Mouse (Mus musculus): ENCODE measurements around the gene Kin. TPM values are rescaled to one million over a fixed set of nuclear protein-coding genes. Genes with fewer than 3 reads are reported as not detected.

Kin gene
- polyA plus RNA-seq, 1 experiment from 2014 or later = 23.5 TPM

Other genes starting within 250 kb of the Kin start
- not detected in 2 replicates for gene 4930412O13Rik, start 199.3 kb upstream of the Kin start, polyA plus RNA-seq (2016; fragmentation: Nextera tagmentation; extraction: Ambion mirVana)
- gene 9230102O04Rik, start 191.1 kb upstream of the Kin start, polyA plus RNA-seq (2016; fragmentation: Nextera tagmentation; extraction: Ambion mirVana) = 0.37 TPM in 1 of 2 replicates, not detected in the other
- 2.0 and 2.1 TPM in 2 replicates for gene Gata3, start 190.6 kb upstream of the Kin start, polyA plus RNA-seq (2016; fragmentation: Nextera tagmentation; extraction: Ambion mirVana)
- gene Taf3, start 32.0 kb upstream of the Kin start, polyA plus RNA-seq (2016; fragmentation: Nextera tagmentation; extraction: Ambion mirVana) = 10.0 and 10.4 TPM in 2 replicates
- gene Atp5c1, start 83 bp upstream of the Kin start, polyA plus RNA-seq (2016; fragmentation: Nextera tagmentation; extraction: Ambion mirVana) = 409 and 425 TPM in 2 replicates
- 230 and 235 TPM in 2 replicates for gene Itih2, start 50.8 kb downstream of the Kin start, polyA plus RNA-seq (2016; fragmentation: Nextera tagmentation; extraction: Ambion mirVana)
- gene Itih5, start 73.0 kb downstream of the Kin start, polyA plus RNA-seq (2016; fragmentation: Nextera tagmentation; extraction: Ambion mirVana) = 4.6 and 5.1 TPM in 2 replicates